Mouse (Mus musculus): ENCODE measurements at regions not wholly inside any gene's neighbourhood (a gene's known extent, or its start where the extent isn't known, plus 50 kb on each side); places are given as distances from the start of the nearest gene placed in this dataset.

GRCm38 (mm10) chr12:69451110-69451509 lies 78.9 kb upstream of the Gm9887 start:
- DNase-seq, result peak; percentile 57

- peak; percentile 68 for DNase-seq
These were observed 75.9 kb upstream of the Gm9887 start for GRCm38 (mm10) chr12:69447962-69448767.

- DNase-seq, result no peak
These were observed 75.1 kb upstream of the Gm9887 start for GRCm38 (mm10) chr12:69447322-69447827.

GRCm38 (mm10) chr12:69446468-69447321 lies 74.4 kb upstream of the Gm9887 start:
- peak; percentile 93 for DNase-seq

- DNase-seq, result no peak
These were observed 73.8 kb upstream of the Gm9887 start for GRCm38 (mm10) chr12:69446085-69446467.

- no peak for DNase-seq
These were observed 70.1 kb upstream of the Gm9887 start for GRCm38 (mm10) chr12:69442321-69442720.

GRCm38 (mm10) chr12:69441764-69442163 lies 69.5 kb upstream of the Gm9887 start:
- no peak for DNase-seq

GRCm38 (mm10) chr12:69438271-69438670 lies 66.0 kb upstream of the Gm9887 start:
- no peak for DNase-seq

GRCm38 (mm10) chr12:69436839-69437501 lies 64.7 kb upstream of the Gm9887 start:
- no peak for DNase-seq

- no peak for DNase-seq
These were observed 62.1 kb upstream of the Gm9887 start for GRCm38 (mm10) chr12:69434315-69434714.

GRCm38 (mm10) chr12:69432086-69432485 lies 59.8 kb upstream of the Gm9887 start:
- no peak for DNase-seq

- DNase-seq, result no peak
These were observed 55.9 kb upstream of the Gm9887 start for GRCm38 (mm10) chr12:69428108-69428507.

GRCm38 (mm10) chr12:69425610-69426009 lies 53.4 kb upstream of the Gm9887 start:
- no peak for DNase-seq

- peak; percentile 50 for DNase-seq
These were observed 52.7 kb upstream of the Gm9887 start for GRCm38 (mm10) chr12:69424971-69425370.
